Mouse (Mus musculus) hindbrain, embryonic 14.5 days (tissue): ENCODE data around the gene Gnl1. TPM values are rescaled to one million over a fixed set of nuclear protein-coding genes. Genes with fewer than 3 reads are reported as not detected.
"Not testable (repeated sequence)": the region's sequence is repeated elsewhere in the genome, so short reads cannot be mapped to it uniquely, and the experiment has no call there.

Experiments
- ATAC-seq: fragments of 200-750 bp; cut with Nextera tagmentation; 2 replicates; pipeline ENCODE4 v1.8.0; 2017; ENCODE audit warnings: moderate number of reproducible peaks, mild to moderate bottlenecking, moderate TSS enrichment, moderate library complexity; ENCODE audit not compliant: low FRiP score
- DNase-seq: peaks from one replicate; pipeline ENCODE4 v3.0.0-alpha.2; 2015; ENCODE audit warnings: low spot score
- H3K27ac ChIP-seq: fragments of 300-500 bp; sonication (generic); 2 replicates; pipeline ENCODE4 v1.5.1; 2014; ENCODE audit warnings: mild to moderate bottlenecking, moderate library complexity
- H3K27me3 ChIP-seq: fragments of 300-500 bp; sonication (generic); 2 replicates; pipeline ENCODE4 v1.6.1; 2014; ENCODE audit warnings: mild to moderate bottlenecking, low read length, mixed read lengths; ENCODE audit not compliant: control insufficient read depth, insufficient read depth
- H3K36me3 ChIP-seq: fragments of 300-500 bp; sonication (generic); replicated peaks from 2 replicates; pipeline ENCODE4 v1.6.1; 2014; ENCODE audit not compliant: control insufficient read depth, insufficient read depth
- H3K4me1 ChIP-seq: fragments of 300-500 bp; sonication (generic); replicated peaks from 2 replicates; pipeline ENCODE4 v1.6.1; 2014; ENCODE audit warnings: antibody characterized with exemption, low read length, mixed read lengths; ENCODE audit not compliant: control insufficient read depth, insufficient read depth
- H3K4me2 ChIP-seq: fragments of 300-500 bp; sonication (generic); replicated peaks from 2 replicates; pipeline ENCODE4 v1.6.1; 2014; ENCODE audit warnings: mild to moderate bottlenecking, moderate library complexity
- H3K4me3 ChIP-seq: fragments of 300-500 bp; sonication (generic); replicated peaks from 2 replicates; pipeline ENCODE4 v1.5.1; 2014; ENCODE audit warnings: mild to moderate bottlenecking, low read length
- H3K9ac ChIP-seq: fragments of 300-500 bp; sonication (generic); 2 replicates; pipeline ENCODE4 v1.6.1; 2014
- H3K9me3 ChIP-seq: fragments of 300-500 bp; sonication (generic); 2 replicates; pipeline ENCODE4 v1.6.1; 2016; ENCODE audit warnings: low read length; ENCODE audit not compliant: control insufficient read depth
- WGBS: fragments of 180-500 bp; shearing (Covaris S2); extraction: QIAGEN DNeasy Blood & Tissue Kit; methylation state at CpG from one replicate; pipeline ENCODE4 v1.1.7; 2014; 5-methylcytosine and 5-hydroxymethylcytosine counted together
- polyA plus RNA-seq: library from polyadenylated mRNA; unstranded; fragments of >200 nt; fragmentation: Nextera tagmentation; extraction: Ambion mirVana; gene quantifications from 2 replicates; pipeline ENCODE4 v1.2.1, GENCODE M21; 2014

The Gnl1 gene
- 46.8 and 52.2 TPM in 2 replicates for polyA plus RNA-seq

GRCm38 (mm10) chr17:35979401-35980362 lies at the start of gene Gnl1, which contains the start of gene Prr3:
Gene Gnl1, plus strand, starts transcription at chr17:35979851.
Gene Prr3, minus strand, starts transcription at chr17:35980236.
- WGBS, result under 1% methylated on average over 91 of the region's 109 CpGs
- no peaks in the 10 kb centered on the region for H3K27me3 ChIP-seq
- no peaks in the 10 kb centered on the region for H3K9me3 ChIP-seq
- H3K36me3 ChIP-seq, result peaks cover 49% of the 10 kb centered on the region
- ATAC-seq (peak; percentile 78), DNase-seq (peak; percentile 84)
- peak within 1 kb of the TSS; percentile 95 for H3K27ac ChIP-seq
- peak within 1 kb of the TSS; percentile 91 for H3K4me2 ChIP-seq
- H3K4me1 ChIP-seq, result peaks cover 14% of the 10 kb centered on the region
- peak within 1 kb of the TSS; percentile 76 for H3K9ac ChIP-seq
- H3K4me3 ChIP-seq, result peak within 1 kb of the TSS; percentile 57

GRCm38 (mm10) chr17:35930627-35931026 lies 49.0 kb upstream of the Gnl1 start:
- Histone ChIP-seq H3K4me3 (no peak overlapping the region), H3K27me3 (no peaks in the 10 kb centered on the region), H3K9me3 (no peaks in the 10 kb centered on the region), H3K27ac (no peak overlapping the region), H3K4me1 (no peaks in the 10 kb centered on the region), H3K9ac (no peak overlapping the region), H3K4me2 (no peak overlapping the region), H3K36me3 (peaks cover 58% of the 10 kb centered on the region)
- DNase-seq, result no peak
- WGBS, result 97% methylated on average over 12 of the region's 12 CpGs
- no peak for ATAC-seq

GRCm38 (mm10) chr17:35932608-35933007 lies 47.0 kb upstream of the Gnl1 start:
- ATAC-seq, result no peak
- Histone ChIP-seq H3K4me1 (no peaks in the 10 kb centered on the region), H3K9me3 (no peaks in the 10 kb centered on the region), H3K27ac (no peak overlapping the region), H3K27me3 (no peaks in the 10 kb centered on the region), H3K36me3 (peaks cover 40% of the 10 kb centered on the region), H3K9ac (no peak overlapping the region), H3K4me2 (no peak overlapping the region), H3K4me3 (no peak overlapping the region)
- 91% methylated on average over 4 of the region's 4 CpGs for WGBS
- peak; percentile 15 for DNase-seq

- H3K9ac ChIP-seq, ATAC-seq, H3K36me3 ChIP-seq, H3K4me1 ChIP-seq, DNase-seq, H3K27me3 ChIP-seq, H3K4me3 ChIP-seq, H3K27ac ChIP-seq, H3K9me3 ChIP-seq, H3K4me2 ChIP-seq: not testable (repeated sequence)
- 88% methylated on average over 14 of the region's 14 CpGs for WGBS
These were observed 43.9 kb upstream of the Gnl1 start for GRCm38 (mm10) chr17:35935763-35936162.

- WGBS, result 44% methylated on average over 2 of the region's 2 CpGs
- peak; percentile 59; the same call in 1 of the 2 replicates for ATAC-seq
These were observed 41.8 kb upstream of the Gnl1 start for GRCm38 (mm10) chr17:35937700-35938348.

GRCm38 (mm10) chr17:35939108-35939507 lies 40.5 kb upstream of the Gnl1 start:
- Histone ChIP-seq H3K9ac (no peak overlapping the region), H3K4me2 (no peak overlapping the region), H3K27ac (no peak overlapping the region), H3K27me3 (no peaks in the 10 kb centered on the region), H3K9me3 (no peaks in the 10 kb centered on the region), H3K4me1 (no peaks in the 10 kb centered on the region), H3K4me3 (no peak overlapping the region), H3K36me3 (no peaks in the 10 kb centered on the region)
- WGBS, result 60% methylated on average over 2 of the region's 2 CpGs
- ATAC-seq (no peak), DNase-seq (no peak)

More at GRCm38 (mm10) chr17:35937700-35938348, 41.8 kb upstream of the Gnl1 start:
- Histone ChIP-seq H3K9ac (no peak overlapping the region), H3K27me3 (no peaks in the 10 kb centered on the region), H3K4me1 (no peaks in the 10 kb centered on the region), H3K4me2 (no peak overlapping the region), H3K27ac (no peak overlapping the region), H3K4me3 (no peak overlapping the region), H3K9me3 (no peaks in the 10 kb centered on the region), H3K36me3 (no peaks in the 10 kb centered on the region)
- DNase-seq, result peak; percentile 69

- no peaks in the 10 kb centered on the region for H3K36me3 ChIP-seq
- no peak overlapping the region for H3K4me2 ChIP-seq
- H3K4me3 ChIP-seq, result no peak overlapping the region
- H3K9me3 ChIP-seq, result no peaks in the 10 kb centered on the region
- H3K27ac ChIP-seq, result no peak overlapping the region
- ATAC-seq, result no peak
- no peaks in the 10 kb centered on the region for H3K27me3 ChIP-seq
- 68% methylated on average over 1 of the region's 1 CpGs for WGBS
- no peak overlapping the region for H3K9ac ChIP-seq
- no peak for DNase-seq
- H3K4me1 ChIP-seq, result no peaks in the 10 kb centered on the region
These were observed 39.7 kb upstream of the Gnl1 start for GRCm38 (mm10) chr17:35939941-35940340.

GRCm38 (mm10) chr17:35950946-35951345 lies 28.7 kb upstream of the Gnl1 start:
- H3K27ac ChIP-seq, result not testable (repeated sequence)

GRCm38 (mm10) chr17:35952559-35952958 lies 27.1 kb upstream of the Gnl1 start:
- H3K27ac ChIP-seq, H3K4me2 ChIP-seq, H3K9me3 ChIP-seq, DNase-seq, H3K27me3 ChIP-seq, H3K4me1 ChIP-seq, H3K9ac ChIP-seq, H3K4me3 ChIP-seq: not testable (repeated sequence)
- ATAC-seq, result 0 out of 2 replicates have a peak, but pooled peaks have one; percentile 27
- H3K36me3 ChIP-seq, result peaks cover 30% of the 10 kb centered on the region
- 78% methylated on average over 2 of the region's 3 CpGs for WGBS

More at GRCm38 (mm10) chr17:35950946-35951345, 28.7 kb upstream of the Gnl1 start:
- peaks cover 14% of the 10 kb centered on the region; the same call in 1 of the 2 replicates for H3K36me3 ChIP-seq
- not testable (repeated sequence) for H3K4me2 ChIP-seq, H3K27me3 ChIP-seq, ATAC-seq, H3K9ac ChIP-seq, H3K9me3 ChIP-seq, H3K4me1 ChIP-seq, H3K4me3 ChIP-seq, DNase-seq
